Mouse (Mus musculus) lung, postnatal 4 days (tissue): ENCODE measurements around the gene Snrnp35.

Source experiments
- DNase-seq, 2 experiments: peaks; one replicate each; pipeline ENCODE4 v3.0.0; 2021

Snrnp35 gene

GRCm38 (mm10) chr5:124503742-124504141 is 20.8 kb downstream of the Snrnp35 start:
- DNase-seq = no peak

GRCm38 (mm10) chr5:124505235-124505634 is 22.3 kb downstream of the Snrnp35 start:
- DNase-seq = no peak

- peak; percentile 20 to 53 for DNase-seq
These were observed 23.9 kb downstream of the Snrnp35 start for GRCm38 (mm10) chr5:124506731-124507359.

GRCm38 (mm10) chr5:124509200-124509599 is 26.3 kb downstream of the Snrnp35 start:
- DNase-seq = peak; percentile 20 to 47

GRCm38 (mm10) chr5:124509742-124510237 is 26.9 kb downstream of the Snrnp35 start:
- peak; percentile 85 to 93 for DNase-seq

GRCm38 (mm10) chr5:124510536-124511050 is 27.7 kb downstream of the Snrnp35 start:
- no peak for DNase-seq

- no peak for DNase-seq
These were observed 32.9 kb downstream of the Snrnp35 start for GRCm38 (mm10) chr5:124515789-124516188.

- DNase-seq = peak in 1 of 2 experiments; percentile 14
These were observed 35.7 kb downstream of the Snrnp35 start for GRCm38 (mm10) chr5:124518648-124519047.

- DNase-seq = no peak
These were observed 38.7 kb downstream of the Snrnp35 start for GRCm38 (mm10) chr5:124521588-124521987.

GRCm38 (mm10) chr5:124523032-124523431 is 40.1 kb downstream of the Snrnp35 start:
- no peak for DNase-seq

- DNase-seq = peak in 1 of 2 experiments; percentile 12
These were observed 42.0 kb downstream of the Snrnp35 start for GRCm38 (mm10) chr5:124524943-124525342.

- no peak for DNase-seq
These were observed 45.4 kb downstream of the Snrnp35 start for GRCm38 (mm10) chr5:124528351-124528750.

- DNase-seq = peak; percentile 18 to 72
These were observed 45.9 kb downstream of the Snrnp35 start for GRCm38 (mm10) chr5:124528791-124529190.

- peak; percentile 55 to 62 for DNase-seq
These were observed 46.3 kb downstream of the Snrnp35 start for GRCm38 (mm10) chr5:124529191-124529651.

- DNase-seq = peak; percentile 25 to 36
These were observed 46.8 kb downstream of the Snrnp35 start for GRCm38 (mm10) chr5:124529697-124530096.

- peak; percentile 86 to 91 for DNase-seq
These were observed 48.0 kb downstream of the Snrnp35 start, which contains the start of gene Rilpl1 for GRCm38 (mm10) chr5:124530655-124531582. TSS of gene Rilpl1 (minus strand) at chr5:124531391.

- DNase-seq = no peak
These were observed 48.6 kb downstream of the Snrnp35 start for GRCm38 (mm10) chr5:124531583-124531930.

GRCm38 (mm10) chr5:124532451-124532850 is 49.5 kb downstream of the Snrnp35 start:
- DNase-seq = peak; percentile 34 to 49

- DNase-seq = no peak
These were observed 52.1 kb downstream of the Snrnp35 start for GRCm38 (mm10) chr5:124535016-124535415.

- peak; percentile 68 to 73 for DNase-seq
These were observed 53.8 kb downstream of the Snrnp35 start for GRCm38 (mm10) chr5:124536776-124537175.

GRCm38 (mm10) chr5:124538813-124539792 is 56.2 kb downstream of the Snrnp35 start:
- peak in 1 of 2 experiments; percentile 77 for DNase-seq

- DNase-seq = no peak
These were observed 57.0 kb downstream of the Snrnp35 start for GRCm38 (mm10) chr5:124539905-124540304.
